Mouse (Mus musculus) frontal cortex, postnatal 25 days (tissue): ENCODE measurements around the gene Rab15.
A peak's percentile ranks its signal among the peaks of the same experiment; 100 is the strongest.
"Not testable (repeated sequence)": the region's sequence is repeated elsewhere in the genome, so short reads cannot be mapped to it uniquely, and the experiment has no call there.

Experiments
- DNase-seq, 2 experiments: peaks; one replicate each; pipeline ENCODE4 v3.0.0; 2022; ENCODE audit warnings: low spot score in 2 of 2

Gene Rab15

GRCm38 (mm10) chr12:76818908-76819307 is 3.8 kb downstream of the Rab15 start:
- peak in 1 of 2 experiments; percentile 60 for DNase-seq

GRCm38 (mm10) chr12:76818120-76818519 is 4.6 kb downstream of the Rab15 start:
- DNase-seq, result no peak

GRCm38 (mm10) chr12:76817176-76817575 is 5.5 kb downstream of the Rab15 start:
- DNase-seq, result no peak

- DNase-seq, result no peak
Measured at GRCm38 (mm10) chr12:76816720-76817119, 6.0 kb downstream of the Rab15 start.

- no peak for DNase-seq
Measured at GRCm38 (mm10) chr12:76814120-76814519, 8.6 kb downstream of the Rab15 start.

- no peak for DNase-seq
Measured at GRCm38 (mm10) chr12:76813543-76813942, 9.2 kb downstream of the Rab15 start.

GRCm38 (mm10) chr12:76811006-76811405 is 11.7 kb downstream of the Rab15 start:
- no peak for DNase-seq

GRCm38 (mm10) chr12:76810491-76810890 is 12.2 kb downstream of the Rab15 start:
- no peak for DNase-seq

GRCm38 (mm10) chr12:76807796-76808195 is 14.9 kb downstream of the Rab15 start:
- DNase-seq, result no peak

GRCm38 (mm10) chr12:76805056-76805811 is 17.5 kb downstream of the Rab15 start:
- no peak for DNase-seq

- no peak for DNase-seq
Measured at GRCm38 (mm10) chr12:76803700-76804252, 18.9 kb downstream of the Rab15 start.

- DNase-seq, result no peak
Measured at GRCm38 (mm10) chr12:76803028-76803427, 19.7 kb downstream of the Rab15 start.

GRCm38 (mm10) chr12:76798008-76798720 is 24.5 kb downstream of the Rab15 start:
- no peak for DNase-seq

- no peak for DNase-seq
Measured at GRCm38 (mm10) chr12:76796938-76797539, 25.7 kb downstream of the Rab15 start.

GRCm38 (mm10) chr12:76795350-76795749 is 27.4 kb downstream of the Rab15 start, which contains the start of gene Gpx2:
Gene Gpx2, minus strand, starts transcription at chr12:76795554.
- no peak for DNase-seq

- not testable (repeated sequence) for DNase-seq
Measured at GRCm38 (mm10) chr12:76792540-76792939, 30.2 kb downstream of the Rab15 start.

GRCm38 (mm10) chr12:76790446-76791084 is 32.1 kb downstream of the Rab15 start:
- no peak for DNase-seq

- no peak for DNase-seq
Measured at GRCm38 (mm10) chr12:76784056-76784619, 38.6 kb downstream of the Rab15 start.

GRCm38 (mm10) chr12:76780639-76781468 is 41.9 kb downstream of the Rab15 start:
- DNase-seq, result no peak

GRCm38 (mm10) chr12:76779951-76780350 is 42.8 kb downstream of the Rab15 start:
- no peak for DNase-seq
